Mouse (Mus musculus) ES-Bruce4 (cell line): ENCODE results near the gene Prepl.

Experiments used
- CTCF ChIP-seq: IDR thresholded peaks from one replicate; pipeline ENCODE4 v1.8.1; 2011; ENCODE audit warnings: low read depth, low read length
- EP300 ChIP-seq: IDR thresholded peaks from 2 replicates; pipeline ENCODE4 v1.6.1; 2011; ENCODE audit warnings: low read depth, low read length; ENCODE audit not compliant: insufficient read depth
- POLR2A ChIP-seq: IDR thresholded peaks from one replicate; pipeline ENCODE4 v1.8.1; 2011; ENCODE audit warnings: low read length; ENCODE audit not compliant: insufficient read depth

- TF ChIP-seq EP300 (no peak), POLR2A (no peak), CTCF (no peak)
These were observed 49.1 kb downstream of the Prepl start for GRCm38 (mm10) chr17:85040913-85041312.
